ENCODE assay signal across 8 mouse cellular contexts in the genomic region with DNA sequence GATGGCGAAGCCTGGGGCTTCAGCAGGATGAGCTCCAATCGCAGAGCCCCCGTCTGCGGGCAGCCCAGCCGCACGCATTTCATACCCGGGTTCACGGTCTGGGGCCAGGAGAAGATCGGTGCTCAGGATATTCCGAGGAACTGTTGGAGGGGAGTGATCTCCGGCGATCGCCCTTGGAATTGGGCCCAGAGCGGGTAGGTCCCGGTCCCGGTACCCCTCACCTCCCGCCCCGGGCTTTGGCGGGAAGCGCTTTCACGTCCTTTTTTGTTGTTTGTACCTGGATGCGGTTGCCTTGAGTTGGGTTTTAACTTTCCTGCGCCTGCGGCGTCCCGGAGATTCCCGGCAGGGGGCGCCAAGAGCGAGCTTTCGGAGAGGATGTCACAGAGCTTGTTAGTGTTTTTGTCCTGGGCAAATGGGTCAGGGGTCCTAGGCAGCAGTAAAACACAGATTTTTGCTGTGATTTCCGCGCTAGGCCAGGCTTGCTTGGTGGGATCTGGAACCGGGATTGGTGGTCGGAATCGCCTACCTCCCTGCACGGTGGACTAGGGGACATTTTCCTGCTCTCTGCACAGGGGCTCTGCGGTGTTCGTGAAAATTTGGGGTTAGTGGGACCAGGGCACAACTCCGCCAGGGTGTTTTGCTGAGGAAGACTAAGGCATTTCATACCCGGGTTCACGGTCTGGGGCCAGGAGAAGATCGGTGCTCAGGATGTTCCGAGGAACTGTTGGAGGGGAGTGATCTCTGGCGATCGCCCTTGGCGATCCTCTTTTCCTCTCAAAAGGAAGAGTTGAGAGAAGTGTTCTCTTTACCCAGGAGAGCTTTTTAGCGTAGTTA. TPM values are rescaled to one million over a fixed set of nuclear protein-coding genes. Genes with fewer than 3 reads are reported as not detected.
DNase-seq lines count a peak whose midpoint lies in the region.

No protein-coding gene starts in this region.

- H3K9me3 ChIP-seq in hindbrain, embryonic 10.5 days: no peaks in the 10 kb centered on the region

- DNase-seq in Muller cell, postnatal 12 days (ENCODE audit: inconsistent ontology term): peak; percentile 85
- peak; percentile 91 for DNase-seq in cerebellum, adult 9-10 months
- DNase-seq in frontal cortex, postnatal 10 days (ENCODE audit: low spot score in 2 of 2): peak; percentile 68 to 87
- peak; percentile 93 for DNase-seq in hindbrain, embryonic 10.5 days (ENCODE audit: low spot score)
- DNase-seq in layer of hippocampus, adult 8-10 months (ENCODE audit: low spot score in 2 of 2): peak; percentile 77 to 91
- DNase-seq in lung, adult 18-20 months: peak; percentile 79
- DNase-seq in ovary, postnatal 10 days (ENCODE audit: low spot score): peak; percentile 96
- peak; percentile 69 for DNase-seq in thymus, postnatal 4 days

- 1% methylated on average over 47 of the region's 47 CpGs for WGBS in hindbrain, embryonic 10.5 days

- peak overlapping the region; percentile 70 for H3K4me3 ChIP-seq in hindbrain, embryonic 10.5 days

- peaks cover 40% of the 10 kb centered on the region for H3K4me1 ChIP-seq in hindbrain, embryonic 10.5 days (replicated peaks)

- peak overlapping the region; percentile 73 for H3K27ac ChIP-seq in hindbrain, embryonic 10.5 days

- H3K27me3 ChIP-seq in hindbrain, embryonic 10.5 days (ENCODE audit: insufficient read depth, poor library complexity, severe bottlenecking): no peaks in the 10 kb centered on the region

- H3K36me3 ChIP-seq in hindbrain, embryonic 10.5 days: no peaks in the 10 kb centered on the region

RNA-seq across cellular contexts. Expression of a gene that starts 1.4 kb away (rescaled TPM):
- polyA plus RNA-seq in hindbrain, embryonic 10.5 days (2016; fragmentation: Nextera tagmentation; extraction: Ambion mirVana): 4.6 and 5.0 TPM in 2 replicates
- 10 to 100 TPM; 61.4 to 71.1 (median 65.6) TPM for total RNA-seq in layer of hippocampus, adult 8-10 months (2022)

Comparison
In these comparisons a context has a peak if more than half of its experiments do, and no peak if none do; other contexts are left out.
1. Peak in every context shown above with its lines: DNase-seq, H3K4me3 ChIP-seq and H3K27ac ChIP-seq.